Mouse (Mus musculus) intestine, embryonic 14.5 days (tissue): Measurements from ENCODE around the gene Zfp87. TPM values are rescaled to one million over a fixed set of nuclear protein-coding genes. Genes with fewer than 3 reads are reported as not detected.

Source experiments
- ATAC-seq: fragments of 200-750 bp; cut with Nextera tagmentation; replicated peaks from 2 replicates; pipeline ENCODE4 v1.8.0; 2017; ENCODE audit warnings: low read depth, moderate number of reproducible peaks, moderate TSS enrichment, moderate library complexity; ENCODE audit not compliant: low FRiP score, low TSS enrichment
- DNase-seq: peaks from one replicate; pipeline ENCODE4 v3.0.0-alpha.2; 2018; ENCODE audit warnings: low spot score
- H3K27ac ChIP-seq: fragments of 300-500 bp; sonication (generic); 2 replicates; pipeline ENCODE4 v1.5.1; 2014; ENCODE audit warnings: low read depth, mild to moderate bottlenecking, control low read depth
- H3K27me3 ChIP-seq: fragments of 300-500 bp; sonication (generic); replicated peaks from 2 replicates; pipeline ENCODE4 v1.6.1; 2014; ENCODE audit warnings: low read length, control low read depth; ENCODE audit not compliant: control insufficient read depth, insufficient read depth
- H3K36me3 ChIP-seq: fragments of 300-500 bp; sonication (generic); 2 replicates; pipeline ENCODE4 v1.6.1; 2014; ENCODE audit warnings: low read length, control low read depth; ENCODE audit not compliant: control insufficient read depth, insufficient read depth
- H3K4me1 ChIP-seq: fragments of 300-500 bp; sonication (generic); replicated peaks from 2 replicates; pipeline ENCODE4 v1.6.1; 2014; ENCODE audit warnings: low read length, control low read depth, mixed read lengths; ENCODE audit not compliant: control insufficient read depth, insufficient read depth
- H3K4me2 ChIP-seq: fragments of 300-500 bp; sonication (generic); 2 replicates; pipeline ENCODE4 v1.6.1; 2014; ENCODE audit warnings: low read length
- H3K4me3 ChIP-seq: fragments of 300-500 bp; sonication (generic); 2 replicates; pipeline ENCODE4 v1.5.1; 2014; ENCODE audit warnings: low read depth, low read length, control low read depth, mixed read lengths
- H3K9ac ChIP-seq: fragments of 300-500 bp; sonication (generic); 2 replicates; pipeline ENCODE4 v1.6.1; 2014; ENCODE audit warnings: mild to moderate bottlenecking, low read length
- H3K9me3 ChIP-seq: fragments of 300-500 bp; sonication (generic); 2 replicates; pipeline ENCODE4 v1.6.1; 2016; ENCODE audit warnings: low read length, control low read depth; ENCODE audit not compliant: control insufficient read depth
- WGBS: fragments of 180-500 bp; shearing (Covaris S2); extraction: QIAGEN DNeasy Blood & Tissue Kit; methylation state at CpG from one replicate; pipeline ENCODE4 v1.1.7; 2014; 5-methylcytosine and 5-hydroxymethylcytosine counted together
- polyA plus RNA-seq: library from polyadenylated mRNA; unstranded; fragments of >200 nt; fragmentation: Nextera tagmentation; extraction: Ambion mirVana; gene quantifications from 2 replicates; pipeline ENCODE4 v1.2.1, GENCODE M21; 2014

The Zfp87 gene
- polyA plus RNA-seq, 1 experiment from 2014 or later = 23.7 TPM

DNA sequence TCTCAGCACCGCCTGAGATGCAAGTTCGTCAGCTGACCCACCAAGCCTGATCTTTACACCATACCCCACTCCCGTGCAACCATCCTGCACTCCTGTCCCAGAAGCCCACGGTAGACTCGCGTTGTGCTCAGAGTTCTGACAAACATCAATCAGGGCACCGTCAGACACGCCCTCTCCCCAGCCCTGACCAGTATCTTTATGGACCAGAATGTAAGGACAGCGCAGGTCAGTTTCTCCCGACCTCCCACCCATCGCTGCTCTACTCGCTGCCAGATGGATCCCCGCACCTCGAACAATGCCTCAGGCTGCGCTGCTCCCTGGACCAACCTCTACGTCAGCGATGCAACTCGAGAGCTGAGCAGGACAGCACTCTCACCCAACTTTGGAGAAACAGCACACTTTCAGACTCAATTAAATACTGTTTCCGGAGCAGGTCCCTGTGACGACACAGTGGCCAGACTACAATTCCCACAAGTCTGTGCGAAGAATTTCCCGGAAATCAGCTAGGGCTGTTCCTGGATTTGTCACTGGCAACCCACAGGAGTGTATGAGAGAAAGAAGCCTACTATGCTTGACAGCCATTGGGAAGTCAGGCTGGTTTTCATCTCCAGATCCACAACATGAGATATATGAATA, 25.8 kb downstream of the Zfp87 start, which contains the start of gene Zfp58:
TSS of gene Zfp58 (minus strand) at position 472 of the 636 bp plus-strand sequence.
- Histone ChIP-seq H3K4me2 (peak within 1 kb of the TSS; percentile 75), H3K9ac (peak within 1 kb of the TSS; percentile 63), H3K27me3 (no peaks in the 10 kb centered on the region), H3K36me3 (no peaks in the 10 kb centered on the region), H3K27ac (peak within 1 kb of the TSS; percentile 40; the same call in 1 of the 2 replicates), H3K9me3 (0 out of 2 replicates have a peak, but pooled peaks cover under 1% of the 10 kb centered on the region), H3K4me1 (peaks cover 5% of the 10 kb centered on the region; the same call in 1 of the 2 replicates), H3K4me3 (peak within 1 kb of the TSS; percentile 86)
- under 1% methylated on average over 22 of the region's 22 CpGs for WGBS
- peak; percentile 95 for ATAC-seq
- DNase-seq = peak; percentile 90

DNA sequence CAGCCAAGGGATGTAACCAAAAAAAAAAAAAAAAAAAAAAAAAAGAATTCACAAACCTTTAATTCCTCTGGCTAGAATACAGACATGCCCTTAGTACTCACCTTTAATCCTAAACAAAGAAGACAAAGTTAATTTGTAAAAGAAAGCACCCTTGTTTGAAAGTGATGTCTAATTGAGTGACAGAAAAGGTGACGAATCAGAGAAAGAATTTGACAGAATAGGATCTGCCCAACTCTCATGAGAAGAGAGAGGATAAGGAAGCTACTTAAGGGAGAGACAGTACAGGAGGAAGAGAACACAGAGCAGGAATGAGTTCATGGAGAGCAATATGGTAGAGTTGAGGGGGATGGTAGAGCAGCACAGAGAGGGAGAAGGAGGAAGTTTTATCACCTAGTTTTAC, 30.3 kb downstream of the Zfp87 start:
- H3K27ac ChIP-seq = no peak overlapping the region
- no peak overlapping the region for H3K4me3 ChIP-seq
- H3K9ac ChIP-seq = no peak overlapping the region
- H3K4me2 ChIP-seq = no peak overlapping the region
- ATAC-seq = no peak
- H3K9me3 ChIP-seq = peaks cover 14% of the 10 kb centered on the region
- H3K4me1 ChIP-seq = peaks cover 5% of the 10 kb centered on the region; the same call in 1 of the 2 replicates
- H3K27me3 ChIP-seq = no peaks in the 10 kb centered on the region
- peaks cover 41% of the 10 kb centered on the region for H3K36me3 ChIP-seq
- no peak for DNase-seq
- 91% methylated on average over 1 of the region's 1 CpGs for WGBS

DNA sequence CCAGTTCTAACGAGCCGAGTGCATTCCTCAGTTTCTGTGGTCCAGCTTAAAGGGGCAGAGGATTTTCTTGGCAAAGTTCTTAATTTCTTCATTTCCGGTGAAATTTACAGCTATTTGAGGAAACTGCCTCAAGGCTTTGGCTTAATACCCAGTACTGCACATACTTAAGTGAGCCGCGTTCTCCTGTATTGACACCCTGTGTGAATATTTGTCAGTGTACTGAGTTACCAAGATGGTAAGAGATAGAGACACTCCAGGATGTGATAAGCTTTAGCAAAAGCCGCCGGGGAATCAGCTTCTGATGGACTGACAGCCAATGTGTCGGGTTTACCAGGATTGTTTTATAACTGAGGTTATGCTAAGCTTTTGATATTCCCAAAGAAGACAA, 41.6 kb downstream of the Zfp87 start:
- H3K4me3 ChIP-seq = peak overlapping the region; percentile 72
- H3K27me3 ChIP-seq = no peaks in the 10 kb centered on the region
- DNase-seq (no peak), ATAC-seq (peak; percentile 18; the same call in 1 of the 2 replicates)
- peak overlapping the region; percentile 51 for H3K4me2 ChIP-seq
- peaks cover 6% of the 10 kb centered on the region; the same call in 1 of the 2 replicates for H3K36me3 ChIP-seq
- H3K9me3 ChIP-seq = no peaks in the 10 kb centered on the region
- H3K27ac ChIP-seq = no peak overlapping the region
- H3K4me1 ChIP-seq = peaks cover 5% of the 10 kb centered on the region
- 41% methylated on average over 8 of the region's 8 CpGs for WGBS
- peak overlapping the region; percentile 60; the same call in 1 of the 2 replicates for H3K9ac ChIP-seq

DNA sequence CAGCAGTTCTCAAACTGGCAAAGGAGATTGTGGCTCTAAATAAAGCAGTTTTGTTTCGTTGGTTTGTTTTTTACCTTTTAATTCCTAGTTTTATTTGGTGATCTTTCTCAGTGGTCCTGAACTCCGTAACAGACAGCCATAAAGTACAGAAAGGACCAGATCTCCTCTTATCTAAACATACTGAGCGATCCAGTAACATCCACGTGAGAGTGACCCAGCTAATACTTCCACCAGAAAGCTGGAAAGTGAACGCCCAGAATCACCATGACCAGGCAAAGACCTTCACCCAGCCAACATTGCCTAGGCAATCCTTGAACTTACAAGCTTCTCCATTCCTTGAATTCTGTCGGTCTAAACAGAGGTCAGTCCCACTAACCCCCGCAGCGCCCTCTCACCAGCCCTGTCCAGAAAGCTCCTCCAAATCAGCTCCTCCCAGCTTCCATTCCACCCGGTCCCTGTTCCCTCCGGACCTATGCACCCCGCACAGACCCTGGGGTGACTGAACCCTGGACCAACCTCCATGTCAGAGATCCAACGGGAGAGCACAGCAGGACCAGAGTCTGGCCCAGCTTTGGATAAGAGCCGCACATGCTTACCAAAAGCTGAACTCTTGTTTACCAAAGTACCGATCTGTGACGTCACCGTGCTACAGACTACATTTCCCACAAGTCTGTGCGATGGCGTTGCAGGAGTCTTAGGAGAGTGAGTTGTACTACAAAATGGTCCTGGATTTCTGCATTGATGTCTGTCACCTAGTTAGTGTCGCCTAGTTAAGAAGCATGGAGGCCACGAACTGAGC, 42.2 kb downstream of the Zfp87 start, which contains the start of gene Zfp874b:
TSS of gene Zfp874b (minus strand) at position 634 of the 799 bp plus-strand sequence.
- Histone ChIP-seq H3K4me1 (peaks cover 5% of the 10 kb centered on the region), H3K4me3 (peak within 1 kb of the TSS; percentile 72), H3K9me3 (no peaks in the 10 kb centered on the region), H3K27me3 (no peaks in the 10 kb centered on the region), H3K9ac (peak within 1 kb of the TSS; percentile 60), H3K4me2 (peak within 1 kb of the TSS; percentile 51), H3K36me3 (peaks cover 2% of the 10 kb centered on the region; the same call in 1 of the 2 replicates), H3K27ac (no peak within 1 kb of the TSS; the same call in 1 of the 2 replicates)
- ATAC-seq (peak; percentile 94), DNase-seq (peak; percentile 93)
- WGBS = 3% methylated on average over 20 of the region's 20 CpGs

DNA sequence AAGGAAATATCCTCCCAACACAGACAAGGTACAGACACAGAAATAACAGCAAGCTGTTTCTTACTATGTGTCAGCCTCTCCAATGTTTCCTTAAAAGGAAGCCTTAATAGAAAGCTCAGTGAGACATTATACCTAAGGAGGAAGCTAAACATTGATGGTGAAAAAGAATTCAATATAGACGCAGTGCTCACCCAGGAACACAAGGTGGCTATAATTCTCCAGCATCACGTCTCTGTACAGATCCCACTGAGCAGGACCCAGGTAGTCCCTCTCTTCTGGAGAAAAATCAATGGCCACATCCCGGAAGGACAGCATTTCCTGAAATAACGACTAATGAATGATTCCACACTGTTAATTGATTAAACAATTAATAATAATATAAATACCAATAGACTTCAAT, 44.4 kb downstream of the Zfp87 start:
- whole genome bisulfite sequencing = 57% methylated on average over 4 of the region's 4 CpGs
- Histone ChIP-seq H3K9ac (no peak overlapping the region), H3K27ac (no peak overlapping the region), H3K4me2 (no peak overlapping the region), H3K27me3 (no peaks in the 10 kb centered on the region), H3K4me3 (no peak overlapping the region), H3K9me3 (no peaks in the 10 kb centered on the region), H3K36me3 (peaks cover 14% of the 10 kb centered on the region), H3K4me1 (peaks cover 5% of the 10 kb centered on the region)
- no peak for DNase-seq
- no peak for ATAC-seq

DNA sequence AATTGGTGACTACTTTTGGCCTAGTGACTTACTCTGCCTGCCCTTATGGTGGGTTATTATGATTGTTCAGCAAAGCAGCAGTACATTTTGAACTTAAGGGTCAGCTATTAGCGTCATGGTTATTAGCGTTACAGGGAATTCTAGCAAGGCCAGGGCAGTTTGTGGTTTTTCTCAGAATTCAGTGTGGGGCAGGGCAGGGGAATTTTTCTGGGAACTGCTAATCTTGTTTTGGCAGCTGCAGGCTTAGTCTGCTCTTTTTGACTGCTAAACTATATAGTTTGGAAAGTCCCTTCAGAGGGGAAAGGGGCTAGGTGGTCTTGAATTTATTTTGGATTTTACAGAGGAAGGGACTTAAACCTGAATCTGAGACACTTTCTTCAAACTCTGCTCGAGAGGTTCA, 56.7 kb downstream of the Zfp87 start:
- no peaks in the 10 kb centered on the region for H3K27me3 ChIP-seq

More for the DNA sequence above, 56.7 kb downstream of the Zfp87 start:
- 92% methylated on average over 3 of the region's 3 CpGs for WGBS
- no peak overlapping the region for H3K4me2 ChIP-seq
- DNase-seq (no peak), ATAC-seq (no peak)
- no peak overlapping the region for H3K4me3 ChIP-seq
- peaks cover 12% of the 10 kb centered on the region for H3K36me3 ChIP-seq
- H3K27ac ChIP-seq = no peak overlapping the region
- no peaks in the 10 kb centered on the region for H3K9me3 ChIP-seq
- no peak overlapping the region for H3K9ac ChIP-seq
- no peaks in the 10 kb centered on the region for H3K4me1 ChIP-seq

Other genes with a start within 250 kb of the Zfp87 start
- gene Zfp458, start 247.7 kb downstream of the Zfp87 start, polyA plus RNA-seq = 1.9 and 2.6 TPM in 2 replicates
- 0.70 and 0.90 TPM in 2 replicates for gene Zfp457, start 219.7 kb downstream of the Zfp87 start, polyA plus RNA-seq
- 2.9 and 3.5 TPM in 2 replicates for gene Zfp595, start 193.6 kb downstream of the Zfp87 start, polyA plus RNA-seq
- gene Gm28044, start 165.6 kb downstream of the Zfp87 start, polyA plus RNA-seq = not detected in 2 replicates
- gene Zfp953, start 165.6 kb downstream of the Zfp87 start, polyA plus RNA-seq = 1.0 and 1.8 TPM in 2 replicates
- gene Gm28041, start 150.4 kb downstream of the Zfp87 start, polyA plus RNA-seq = 0.34 and 0.54 TPM in 2 replicates
- 1.9 and 2.0 TPM in 2 replicates for gene Zfp456, start 150.4 kb downstream of the Zfp87 start, polyA plus RNA-seq
- 6.8 and 7.2 TPM in 2 replicates for gene Zfp429, start 126.4 kb downstream of the Zfp87 start, polyA plus RNA-seq
- gene Zfp459, start 104.8 kb downstream of the Zfp87 start, polyA plus RNA-seq = 1.6 and 2.4 TPM in 2 replicates
- gene Zfp874a, start 74.6 kb downstream of the Zfp87 start, polyA plus RNA-seq = 8.8 and 9.0 TPM in 2 replicates
- 1.9 and 2.0 TPM in 2 replicates for gene Zfp874b, start 41.9 kb downstream of the Zfp87 start, polyA plus RNA-seq
- gene Zfp58, start 25.6 kb downstream of the Zfp87 start, polyA plus RNA-seq = 10.1 and 13.0 TPM in 2 replicates
- gene Gm26965, start within 50 bp of the Zfp87 start, polyA plus RNA-seq = not detected in 2 replicates
- 14.1 and 15.9 TPM in 2 replicates for gene Zfp748, start 27.7 kb upstream of the Zfp87 start, polyA plus RNA-seq
- 4.7 and 4.8 TPM in 2 replicates for gene Zfp729b, start 83.5 kb upstream of the Zfp87 start, polyA plus RNA-seq
- gene Gm49345, start 111.6 kb upstream of the Zfp87 start, polyA plus RNA-seq = not detected in 2 replicates
- 3.6 and 5.0 TPM in 2 replicates for gene Zfp729a, start 111.6 kb upstream of the Zfp87 start, polyA plus RNA-seq
- 11.0 and 12.6 TPM in 2 replicates for gene Zfp738, start 160.9 kb upstream of the Zfp87 start, polyA plus RNA-seq
- gene Zfp65, start 203.0 kb upstream of the Zfp87 start, polyA plus RNA-seq = 2.9 and 3.1 TPM in 2 replicates
- gene Zfp85, start 229.1 kb upstream of the Zfp87 start, polyA plus RNA-seq = 5.1 and 6.1 TPM in 2 replicates